In genomic region chr19:43959162-43959561, GRCm38 (mm10) we compare ENCODE assay signal across 8 mouse cellular contexts. TPM values are rescaled to one million over a fixed set of nuclear protein-coding genes. Genes with fewer than 3 reads are reported as not detected.
DNase-seq lines count a peak whose midpoint lies in the region; ATAC-seq and TF ChIP-seq lines count a peak whose summit lies in the region.

No protein-coding gene starts in this region.

- no peak overlapping the region for H3K27ac ChIP-seq in hindbrain, embryonic 14.5 days
- H3K27ac ChIP-seq in hindbrain, embryonic 16.5 days (ENCODE audit: low read depth, low read length): no peak overlapping the region
- no peak overlapping the region for H3K27ac ChIP-seq in intestine, postnatal 0 days (ENCODE audit: low read depth, low read length)
- no peak overlapping the region for H3K27ac ChIP-seq in stomach, postnatal 0 days (replicated peaks)

- intact Hi-C loops in left cerebral cortex, postnatal 25 days (cut with DNase I): loop anchor here (2.0 to 5.0 kb wide), 2 partner anchors 107 to 126 kb away; no protein-coding TSS in a partner anchor

- H3K4me1 ChIP-seq in hindbrain, embryonic 14.5 days (replicated peaks; ENCODE audit: control insufficient read depth, insufficient read depth, low read length): no peaks in the 10 kb centered on the region
- no peaks in the 10 kb centered on the region for H3K4me1 ChIP-seq in hindbrain, embryonic 16.5 days (ENCODE audit: control insufficient read depth, insufficient read depth, low read depth, low read length)
- 0 out of 2 replicates have a peak, but pooled peaks cover 6% of the 10 kb centered on the region for H3K4me1 ChIP-seq in intestine, postnatal 0 days (replicated peaks; ENCODE audit: control insufficient read depth, insufficient read depth, low read length)
- H3K4me1 ChIP-seq in stomach, postnatal 0 days (replicated peaks; ENCODE audit: control insufficient read depth, insufficient read depth): no peaks in the 10 kb centered on the region

- peak; percentile 70 for DNase-seq in hindbrain, embryonic 14.5 days (ENCODE audit: low spot score)
- peak; percentile 47 for DNase-seq in cerebellum, adult 11 months
- peak; percentile 72 for DNase-seq in left cerebral cortex, postnatal 25 days (ENCODE audit: low spot score in 2 of 2)
- DNase-seq in naive thymus-derived CD4-positive, alpha-beta T cell, adult 2 months (ENCODE audit: low read depth): peak; percentile 75
- peak; percentile 83 for DNase-seq in stomach, postnatal 0 days (ENCODE audit: low spot score)

- no peak for TF ChIP-seq EP300 in stomach, postnatal 0 days (optimal IDR thresholded peaks at IDR 0.05)

- no peaks in the 10 kb centered on the region for H3K9me3 ChIP-seq in hindbrain, embryonic 14.5 days (ENCODE audit: control insufficient read depth, low read length)
- H3K9me3 ChIP-seq in hindbrain, embryonic 16.5 days (ENCODE audit: control insufficient read depth, low read length): no peaks in the 10 kb centered on the region
- H3K9me3 ChIP-seq in intestine, postnatal 0 days (ENCODE audit: control insufficient read depth): no peaks in the 10 kb centered on the region
- no peaks in the 10 kb centered on the region for H3K9me3 ChIP-seq in stomach, postnatal 0 days (ENCODE audit: control insufficient read depth, low read length)

- no peak overlapping the region for H3K4me2 ChIP-seq in hindbrain, embryonic 14.5 days (replicated peaks)
- H3K4me2 ChIP-seq in hindbrain, embryonic 16.5 days (ENCODE audit: low read length): no peak overlapping the region
- H3K4me2 ChIP-seq in intestine, postnatal 0 days (replicated peaks; ENCODE audit: low read depth): no peak overlapping the region
- H3K4me2 ChIP-seq in stomach, postnatal 0 days (replicated peaks; ENCODE audit: low read depth): no peak overlapping the region

- no peak overlapping the region for H3K4me3 ChIP-seq in hindbrain, embryonic 14.5 days (replicated peaks; ENCODE audit: low read length)
- H3K4me3 ChIP-seq in hindbrain, embryonic 16.5 days (ENCODE audit: low read length): no peak overlapping the region
- H3K4me3 ChIP-seq in intestine, postnatal 0 days (ENCODE audit: low read depth, low read length): no peak overlapping the region
- H3K4me3 ChIP-seq in stomach, postnatal 0 days (ENCODE audit: low read depth, low read length): no peak overlapping the region

- 32% methylated on average over 2 of the region's 2 CpGs for WGBS in hindbrain, embryonic 14.5 days
- WGBS in hindbrain, embryonic 16.5 days: 23% methylated on average over 2 of the region's 2 CpGs
- WGBS in intestine, postnatal 0 days: 28% methylated on average over 2 of the region's 2 CpGs
- 22% methylated on average over 2 of the region's 2 CpGs for WGBS in stomach, postnatal 0 days

- TF ChIP-seq CTCF in intestine, postnatal 0 days (IDR thresholded peaks at IDR 0.05; ENCODE audit: low read depth): peak; percentile 98
- TF ChIP-seq CTCF in stomach, postnatal 0 days (IDR thresholded peaks at IDR 0.05; ENCODE audit: low read depth): peak; percentile 96

- no peak for ATAC-seq in hindbrain, embryonic 14.5 days (ENCODE audit: low FRiP score)
- ATAC-seq in hindbrain, embryonic 16.5 days: no peak
- ATAC-seq in frontal cortex, adult (ENCODE audit: low TSS enrichment): peak; percentile 78
- ATAC-seq in intestine, postnatal 0 days: peak; percentile 22
- peak; percentile 87 for ATAC-seq in stomach, postnatal 0 days (ENCODE audit: low FRiP score, low TSS enrichment)

- no peaks in the 10 kb centered on the region for H3K36me3 ChIP-seq in hindbrain, embryonic 14.5 days (replicated peaks; ENCODE audit: control insufficient read depth, insufficient read depth)
- H3K36me3 ChIP-seq in hindbrain, embryonic 16.5 days (ENCODE audit: control insufficient read depth, insufficient read depth, low read length): no peaks in the 10 kb centered on the region
- H3K36me3 ChIP-seq in intestine, postnatal 0 days (ENCODE audit: control insufficient read depth, insufficient read depth): no peaks in the 10 kb centered on the region
- no peaks in the 10 kb centered on the region for H3K36me3 ChIP-seq in stomach, postnatal 0 days (ENCODE audit: control insufficient read depth, insufficient read depth, low read length)

- H3K9ac ChIP-seq in hindbrain, embryonic 14.5 days: no peak overlapping the region
- H3K9ac ChIP-seq in hindbrain, embryonic 16.5 days (ENCODE audit: low read depth, low read length): no peak overlapping the region
- H3K9ac ChIP-seq in intestine, postnatal 0 days (ENCODE audit: low read depth, low read length): no peak overlapping the region
- H3K9ac ChIP-seq in stomach, postnatal 0 days (ENCODE audit: low read length): no peak overlapping the region

- H3K27me3 ChIP-seq in hindbrain, embryonic 14.5 days (ENCODE audit: control insufficient read depth, insufficient read depth, low read length): no peaks in the 10 kb centered on the region
- H3K27me3 ChIP-seq in hindbrain, embryonic 16.5 days (replicated peaks; ENCODE audit: control insufficient read depth, insufficient read depth, low read length): no peaks in the 10 kb centered on the region
- no peaks in the 10 kb centered on the region for H3K27me3 ChIP-seq in intestine, postnatal 0 days (replicated peaks; ENCODE audit: control insufficient read depth, insufficient read depth, low read length)
- no peaks in the 10 kb centered on the region for H3K27me3 ChIP-seq in stomach, postnatal 0 days (ENCODE audit: control insufficient read depth, insufficient read depth, low read length)

RNA-seq across cellular contexts. Expression of gene Dnmbp, which starts 19.2 kb away (rescaled TPM):
- 8.7 and 8.9 TPM in 2 replicates for polyA plus RNA-seq in hindbrain, embryonic 14.5 days (2014; fragmentation: Nextera tagmentation; extraction: Ambion mirVana)
- polyA plus RNA-seq in hindbrain, embryonic 16.5 days (2015; fragmentation: Nextera tagmentation; extraction: Ambion mirVana): 8.1 and 8.9 TPM in 2 replicates
- 21.4 TPM in 2 replicates for polyA plus RNA-seq in intestine, postnatal 0 days (2015; fragmentation: Nextera tagmentation; extraction: Ambion mirVana)
- 10 to 100 TPM in 1 of 2 experiments, 1 to 10 TPM in 1; 10.0 to 13.3 TPM for total RNA-seq in left cerebral cortex, postnatal 25 days (2021)
- polyA plus RNA-seq in stomach, postnatal 0 days (2015; fragmentation: Nextera tagmentation; extraction: Ambion mirVana): 14.2 and 14.6 TPM in 2 replicates

RNA-seq across cellular contexts. Expression of gene Cpn1, which starts 27.2 kb away (rescaled TPM):
- 0.20 and 0.26 TPM in 2 replicates for polyA plus RNA-seq in hindbrain, embryonic 14.5 days (2014; fragmentation: Nextera tagmentation; extraction: Ambion mirVana)
- polyA plus RNA-seq in hindbrain, embryonic 16.5 days (2015; fragmentation: Nextera tagmentation; extraction: Ambion mirVana): 0.26 and 0.70 TPM in 2 replicates
- 14.3 and 18.7 TPM in 2 replicates for polyA plus RNA-seq in intestine, postnatal 0 days (2015; fragmentation: Nextera tagmentation; extraction: Ambion mirVana)
- total RNA-seq in left cerebral cortex, postnatal 25 days (2021): under 1 TPM; 0.18 to 0.43 TPM
- polyA plus RNA-seq in stomach, postnatal 0 days (2015; fragmentation: Nextera tagmentation; extraction: Ambion mirVana): 45.3 and 47.4 TPM in 2 replicates

Comparison
In these comparisons a context has a peak if more than half of its experiments do, and no peak if none do; other contexts are left out.
1. ATAC-seq: peak in frontal cortex, adult (single experiment), intestine, postnatal 0 days (single experiment) and stomach, postnatal 0 days (single experiment); none in hindbrain, embryonic 14.5 days (single experiment) and hindbrain, embryonic 16.5 days (single experiment).
2. Peak in every context shown above with its lines, with median percentiles within 50 percentile points of each other: DNase-seq.